Mouse (Mus musculus): Measurements from ENCODE around the gene Irgm1. TPM values are rescaled to one million over a fixed set of nuclear protein-coding genes. Genes with fewer than 3 reads are reported as not detected.
"Not testable (repeated sequence)": the region's sequence is repeated elsewhere in the genome, so short reads cannot be mapped to it uniquely, and the experiment has no call there.

Gene Irgm1
- polyA plus RNA-seq, 1 experiment = 11.4 TPM

DNA sequence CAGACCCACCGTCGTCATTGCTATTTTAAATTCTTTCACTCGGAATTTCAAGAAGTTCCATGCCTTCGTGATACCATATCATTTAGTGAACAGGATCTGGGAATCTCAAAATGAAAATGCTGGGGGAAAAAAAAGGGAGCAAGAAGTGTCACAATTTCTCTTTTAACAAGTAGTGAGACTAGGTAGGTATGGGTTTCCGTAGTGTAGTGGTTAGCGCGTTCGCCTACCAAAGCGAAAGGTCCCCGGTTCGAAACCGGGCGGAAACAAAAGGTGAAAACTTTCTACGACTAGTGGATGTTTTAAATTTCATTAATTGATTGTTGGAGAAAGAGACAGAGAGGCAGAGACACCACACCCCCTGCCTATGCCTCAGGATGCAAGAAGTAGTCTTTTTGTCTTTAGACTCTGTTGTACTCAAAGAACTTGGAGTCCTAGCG lies 47.9 kb downstream of the Irgm1 start:
- TF ChIP-seq POLR2A (IDR thresholded peaks at IDR 0.05; ENCODE audit: extremely low read depth, insufficient read depth, low read length) = no peak
- TF ChIP-seq CTCF (IDR thresholded peaks at IDR 0.05; ENCODE audit: extremely low read depth, insufficient read depth, low read length) = no peak

DNA sequence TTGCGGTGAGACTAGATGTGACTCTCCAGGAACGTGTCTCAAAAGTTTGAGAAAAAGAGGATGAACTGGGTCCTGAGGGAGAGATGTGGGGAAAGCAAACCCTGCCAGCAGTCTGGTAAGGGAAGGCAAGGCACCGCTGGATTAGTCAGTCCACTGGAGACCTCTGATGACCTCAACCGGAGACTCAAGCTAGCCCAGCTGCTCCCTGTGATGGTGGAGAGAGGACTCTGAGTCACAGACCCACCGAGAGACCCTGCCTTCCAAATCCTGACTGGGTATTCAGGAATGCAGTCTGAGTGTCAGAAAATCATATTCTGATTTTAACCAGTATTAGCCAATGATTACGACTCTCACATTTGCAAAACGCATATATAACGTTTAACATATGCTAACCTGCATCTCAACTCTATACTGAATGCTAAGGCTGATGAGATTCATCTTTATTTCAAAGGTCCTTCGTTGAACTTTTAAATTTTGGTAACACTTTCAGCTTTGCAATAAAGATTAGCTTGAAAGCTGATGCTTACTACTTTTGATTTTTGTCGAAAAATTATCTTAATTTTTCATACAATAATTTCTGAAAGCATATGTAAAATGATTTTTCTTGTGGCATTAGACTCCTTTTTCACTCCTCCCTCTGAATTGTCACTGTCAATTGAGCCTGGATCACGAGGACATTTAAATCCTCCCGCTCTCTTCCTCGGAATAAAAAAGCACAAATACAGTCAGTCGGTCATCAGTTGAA lies 48.5 kb downstream of the Irgm1 start:
- H3K27ac ChIP-seq (ENCODE audit: insufficient read depth, low read length) = no peak overlapping the region
- no peaks in the 10 kb centered on the region for H3K4me1 ChIP-seq (ENCODE audit: control insufficient read depth, insufficient read depth, low read length)
- no peak overlapping the region for H3K4me3 ChIP-seq (ENCODE audit: insufficient read depth, low read length)
- TF ChIP-seq CTCF (IDR thresholded peaks at IDR 0.05; ENCODE audit: extremely low read depth, insufficient read depth, low read length) (no peak), POLR2A (IDR thresholded peaks at IDR 0.05; ENCODE audit: extremely low read depth, insufficient read depth, low read length) (no peak)

More for the DNA sequence above, 47.9 kb downstream of the Irgm1 start:
- Histone ChIP-seq H3K27ac (ENCODE audit: insufficient read depth, low read length) (no peak overlapping the region), H3K4me3 (ENCODE audit: insufficient read depth, low read length) (peak overlapping the region; percentile 12), H3K4me1 (ENCODE audit: control insufficient read depth, insufficient read depth, low read length) (no peaks in the 10 kb centered on the region)

DNA sequence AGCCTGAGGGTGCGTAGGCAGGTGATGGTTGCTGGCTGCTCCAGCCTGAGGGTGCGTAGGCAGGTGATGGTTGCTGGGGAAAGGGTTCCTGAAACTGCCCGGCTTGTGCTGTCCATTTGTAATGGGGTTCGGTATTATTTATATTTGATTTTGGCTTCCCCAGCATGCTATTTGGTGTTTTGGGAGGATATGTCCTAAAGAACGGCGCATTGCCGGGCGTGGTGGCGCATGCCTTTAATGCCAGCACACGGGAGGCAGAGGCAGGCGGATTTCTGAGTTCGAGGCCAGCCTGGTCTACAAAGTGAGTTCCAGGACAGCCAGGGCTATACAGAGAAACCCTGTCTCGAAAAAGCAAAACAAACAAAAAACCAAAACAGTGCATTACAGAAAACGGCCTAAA lies 50.2 kb downstream of the Irgm1 start:
- H3K4me1 ChIP-seq (ENCODE audit: control insufficient read depth, insufficient read depth, low read length); H3K4me3 ChIP-seq (ENCODE audit: insufficient read depth, low read length); H3K27ac ChIP-seq (ENCODE audit: insufficient read depth, low read length): not testable (repeated sequence)

DNA sequence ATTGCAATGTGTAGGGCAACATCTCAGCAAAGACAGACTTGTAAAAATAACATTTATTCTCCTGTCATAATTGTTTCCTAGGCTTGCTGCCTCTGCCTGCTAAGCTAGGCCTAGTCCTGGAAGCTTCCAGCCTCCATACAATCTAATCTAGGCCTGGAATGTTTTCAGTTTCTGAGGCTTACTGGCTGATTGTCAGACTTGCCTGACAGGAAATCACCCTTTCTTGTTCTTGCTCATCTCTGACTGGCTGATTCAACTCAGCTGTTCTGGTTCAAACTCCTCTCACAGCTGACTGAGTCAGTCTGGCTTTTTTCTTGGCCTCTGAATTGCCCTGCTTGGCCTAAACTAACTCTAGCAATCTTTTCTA lies 51.2 kb downstream of the Irgm1 start:
- peaks cover 6% of the 10 kb centered on the region for H3K4me1 ChIP-seq (ENCODE audit: control insufficient read depth, insufficient read depth, low read length)
- no peak overlapping the region for H3K27ac ChIP-seq (ENCODE audit: insufficient read depth, low read length)
- TF ChIP-seq CTCF (IDR thresholded peaks at IDR 0.05; ENCODE audit: extremely low read depth, insufficient read depth, low read length) (no peak), POLR2A (IDR thresholded peaks at IDR 0.05; ENCODE audit: extremely low read depth, insufficient read depth, low read length) (no peak)
- no peak overlapping the region for H3K4me3 ChIP-seq (ENCODE audit: insufficient read depth, low read length)

DNA sequence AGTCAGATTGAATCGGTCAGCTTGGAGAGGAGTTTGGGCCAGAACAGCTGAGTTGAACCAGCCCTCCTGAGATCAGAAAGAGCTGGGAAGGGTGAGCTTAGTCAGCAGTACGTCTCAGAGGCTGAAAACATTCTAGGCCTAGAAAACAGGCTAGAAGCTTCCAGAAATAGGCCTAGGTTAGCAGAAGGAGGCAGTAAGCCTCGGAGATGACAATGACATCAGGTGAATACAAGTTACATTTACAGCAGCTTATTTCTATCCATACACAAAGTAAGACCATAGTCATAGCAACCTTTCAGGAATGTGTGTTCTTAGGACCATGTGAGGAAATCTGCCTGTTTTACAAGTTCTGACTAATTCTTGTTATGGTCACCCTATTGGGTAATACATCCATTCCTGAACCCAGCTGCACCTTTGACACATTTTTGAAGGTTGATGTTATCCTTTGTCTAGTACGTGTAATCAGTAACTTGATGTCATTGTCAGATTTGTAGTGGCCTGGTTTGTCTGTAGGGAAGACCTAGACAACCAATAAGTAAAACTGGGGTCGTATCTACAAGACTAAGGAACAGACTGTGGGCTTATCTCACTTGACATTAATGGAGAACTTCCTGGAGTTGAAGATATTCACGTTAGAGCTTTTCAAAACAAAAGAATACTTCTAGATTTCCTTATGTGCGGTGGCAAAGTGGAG lies 51.7 kb downstream of the Irgm1 start:
- Histone ChIP-seq H3K27ac (ENCODE audit: insufficient read depth, low read length) (no peak overlapping the region), H3K4me1 (ENCODE audit: control insufficient read depth, insufficient read depth, low read length) (peaks cover 6% of the 10 kb centered on the region), H3K4me3 (ENCODE audit: insufficient read depth, low read length) (no peak overlapping the region)
- no peak for TF ChIP-seq CTCF (IDR thresholded peaks at IDR 0.05; ENCODE audit: extremely low read depth, insufficient read depth, low read length)
- no peak for TF ChIP-seq POLR2A (IDR thresholded peaks at IDR 0.05; ENCODE audit: extremely low read depth, insufficient read depth, low read length)

DNA sequence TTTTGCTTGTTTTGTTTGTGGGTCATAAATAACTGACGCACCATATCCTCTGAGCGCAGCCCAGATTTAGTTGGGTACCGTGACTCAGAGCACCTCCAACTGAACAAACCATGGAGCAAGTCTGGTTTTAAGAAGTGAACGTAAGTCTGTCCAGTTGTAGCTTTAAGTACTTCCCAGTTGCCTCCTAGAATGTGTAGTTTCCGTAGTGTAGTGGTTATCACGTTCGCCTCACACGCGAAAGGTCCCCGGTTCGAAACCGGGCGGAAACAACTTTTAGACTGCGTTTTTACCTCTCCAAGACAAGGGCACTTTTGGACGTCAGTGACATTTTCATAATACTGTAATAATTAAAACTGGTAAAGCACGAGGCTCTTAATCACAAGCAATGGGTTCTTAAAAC lies 53.1 kb downstream of the Irgm1 start:
- Histone ChIP-seq H3K4me1 (ENCODE audit: control insufficient read depth, insufficient read depth, low read length) (peaks cover 6% of the 10 kb centered on the region), H3K4me3 (ENCODE audit: insufficient read depth, low read length) (peak overlapping the region; percentile 82), H3K27ac (ENCODE audit: insufficient read depth, low read length) (no peak overlapping the region)
- TF ChIP-seq CTCF (IDR thresholded peaks at IDR 0.05; ENCODE audit: extremely low read depth, insufficient read depth, low read length) (no peak), POLR2A (IDR thresholded peaks at IDR 0.05; ENCODE audit: extremely low read depth, insufficient read depth, low read length) (no peak)

DNA sequence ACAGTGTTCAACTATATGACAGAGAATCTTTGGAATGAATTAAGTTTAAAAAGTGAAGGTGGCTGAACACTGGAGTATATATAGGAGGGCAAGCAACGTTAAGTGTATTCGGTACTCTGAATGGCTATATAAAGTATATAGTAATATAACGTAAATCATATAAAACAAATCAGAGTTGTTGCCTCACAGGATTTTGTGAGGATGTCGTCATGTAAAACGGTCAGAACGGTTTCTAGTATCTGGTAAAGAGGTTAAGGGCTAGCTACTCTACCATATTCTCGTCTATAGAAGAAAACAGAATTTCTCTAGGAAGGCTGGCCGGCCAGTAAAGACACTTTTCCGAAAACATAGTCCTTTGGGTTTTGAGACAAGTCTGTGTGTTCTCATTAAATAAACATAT lies 53.7 kb downstream of the Irgm1 start:
- Histone ChIP-seq H3K4me3 (ENCODE audit: insufficient read depth, low read length) (peak overlapping the region; percentile 82), H3K27ac (ENCODE audit: insufficient read depth, low read length) (no peak overlapping the region), H3K4me1 (ENCODE audit: control insufficient read depth, insufficient read depth, low read length) (peaks cover 6% of the 10 kb centered on the region)
- no peak for TF ChIP-seq CTCF (IDR thresholded peaks at IDR 0.05; ENCODE audit: extremely low read depth, insufficient read depth, low read length)
- no peak for TF ChIP-seq POLR2A (IDR thresholded peaks at IDR 0.05; ENCODE audit: extremely low read depth, insufficient read depth, low read length)

DNA sequence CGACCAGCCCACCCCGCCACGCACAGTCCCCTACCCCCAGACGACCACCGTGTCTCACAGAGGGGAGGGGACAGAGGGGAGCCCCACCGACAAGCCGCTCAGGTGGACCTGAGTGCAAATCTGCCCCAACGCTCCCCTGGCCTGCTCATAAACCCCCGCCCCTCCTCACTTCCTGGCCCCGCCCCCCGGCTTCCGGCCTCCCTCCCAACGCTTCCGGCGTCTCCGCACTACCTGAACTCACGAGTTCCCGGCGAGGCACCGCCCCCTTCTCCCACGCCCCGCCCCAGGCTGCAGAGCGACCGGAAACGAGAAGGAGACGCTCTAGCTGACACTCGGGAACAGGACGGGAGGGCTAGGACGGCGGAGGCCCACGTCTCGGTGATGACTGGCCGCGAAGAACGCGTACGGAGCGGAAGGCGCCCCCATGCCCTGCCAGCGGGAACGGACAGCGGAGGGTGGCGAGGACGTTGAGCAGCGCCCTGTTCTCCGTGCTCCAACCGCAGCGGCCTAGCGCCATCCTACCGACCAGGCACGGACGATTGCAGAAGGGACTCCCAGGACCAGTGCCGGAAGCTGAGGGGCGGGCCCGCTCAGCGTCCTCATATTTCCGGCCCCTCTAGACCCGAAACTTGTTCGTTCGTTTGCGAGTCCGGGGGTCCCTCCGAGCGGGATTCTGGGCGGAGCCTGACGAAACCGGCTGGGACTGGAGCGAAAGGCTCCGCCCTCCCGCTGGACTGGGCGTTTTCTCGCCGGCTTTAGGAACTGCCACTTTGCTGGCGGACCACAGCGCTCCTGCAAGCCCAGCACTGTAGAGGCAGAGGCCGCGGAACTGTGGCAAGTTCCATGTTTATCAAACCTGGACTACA lies 54.5 kb downstream of the Irgm1 start, which contains the start of gene Trim41:
Gene Trim41 (minus strand): TSS at position 554 of the 866 bp plus-strand sequence.
- Histone ChIP-seq H3K4me3 (ENCODE audit: insufficient read depth, low read length) (peak within 1 kb of the TSS; percentile 82), H3K4me1 (ENCODE audit: control insufficient read depth, insufficient read depth, low read length) (peaks cover 6% of the 10 kb centered on the region), H3K27ac (ENCODE audit: insufficient read depth, low read length) (peak within 1 kb of the TSS; percentile 99)
- no peak for TF ChIP-seq CTCF (IDR thresholded peaks at IDR 0.05; ENCODE audit: extremely low read depth, insufficient read depth, low read length)
- TF ChIP-seq POLR2A (IDR thresholded peaks at IDR 0.05; ENCODE audit: extremely low read depth, insufficient read depth, low read length) = peak; percentile 85

DNA sequence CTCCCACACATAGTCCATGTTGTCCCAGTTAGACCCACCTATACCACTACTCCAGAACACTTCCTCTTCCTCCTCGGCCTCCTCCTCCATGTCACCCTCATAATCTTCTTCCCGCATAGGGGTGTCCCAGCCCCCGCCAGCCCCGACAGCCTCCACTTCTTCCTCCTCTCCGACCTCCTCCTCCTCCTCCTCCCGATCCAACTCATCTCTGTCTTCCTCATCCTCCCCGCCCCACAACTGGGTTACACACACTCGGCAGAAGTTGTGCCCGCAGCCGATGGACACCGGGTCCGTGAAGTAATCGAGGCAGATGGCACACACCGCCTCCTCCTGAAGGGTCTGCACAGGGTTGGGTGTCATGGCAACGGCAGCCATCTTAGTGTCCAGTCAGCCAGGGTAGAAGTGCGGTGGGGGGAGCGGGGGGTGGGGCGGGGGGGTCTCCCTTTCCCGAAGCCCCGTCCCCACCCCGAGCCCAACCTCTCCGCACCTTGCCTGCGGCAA lies 55.2 kb downstream of the Irgm1 start:
- H3K4me3 ChIP-seq (ENCODE audit: insufficient read depth, low read length) = peak overlapping the region; percentile 82
- TF ChIP-seq CTCF (IDR thresholded peaks at IDR 0.05; ENCODE audit: extremely low read depth, insufficient read depth, low read length) (no peak), POLR2A (IDR thresholded peaks at IDR 0.05; ENCODE audit: extremely low read depth, insufficient read depth, low read length) (no peak)

More for the DNA sequence above, 55.2 kb downstream of the Irgm1 start:
- Histone ChIP-seq H3K4me1 (ENCODE audit: control insufficient read depth, insufficient read depth, low read length) (peaks cover 6% of the 10 kb centered on the region), H3K27ac (ENCODE audit: insufficient read depth, low read length) (no peak overlapping the region)

Data from cortical plate, adult 2 months (tissue).